Mouse (Mus musculus) thymus, adult 18-20 months (tissue): Measurements from ENCODE around the gene Pip4k2a.
A peak's percentile ranks its signal among the peaks of the same experiment; 100 is the strongest.

Source experiments
- DNase-seq, 2 experiments: peaks; one replicate each; pipeline ENCODE4 v3.0.0; 2022; ENCODE audit warnings: mixed read lengths in 2 of 2

The Pip4k2a gene

GRCm38 (mm10) chr2:18955022-18955421, 42.9 kb downstream of the Pip4k2a start:
- DNase-seq = no peak

DNA sequence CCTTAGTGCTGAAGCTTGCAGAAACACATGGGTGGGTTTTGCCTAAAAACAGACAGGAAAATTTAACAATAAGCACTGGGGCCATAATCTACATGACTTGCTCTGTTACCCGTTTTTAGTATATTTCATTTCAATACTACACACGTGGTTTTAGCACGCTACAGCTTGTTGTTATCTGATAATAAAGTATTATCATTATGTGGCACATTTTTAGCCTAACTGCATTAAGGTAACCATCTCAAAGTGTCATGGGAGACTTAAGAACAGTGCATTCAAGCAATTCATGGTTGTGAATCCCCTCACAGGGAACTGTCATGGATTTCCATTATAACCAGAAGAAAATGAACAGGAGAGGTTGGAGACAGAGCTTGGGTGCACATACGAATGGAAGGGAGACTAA, 43.5 kb downstream of the Pip4k2a start:
- no peak for DNase-seq

- DNase-seq = peak in 1 of 2 experiments; percentile 44
Observed at GRCm38 (mm10) chr2:18952102-18952673, 45.7 kb downstream of the Pip4k2a start.

DNA sequence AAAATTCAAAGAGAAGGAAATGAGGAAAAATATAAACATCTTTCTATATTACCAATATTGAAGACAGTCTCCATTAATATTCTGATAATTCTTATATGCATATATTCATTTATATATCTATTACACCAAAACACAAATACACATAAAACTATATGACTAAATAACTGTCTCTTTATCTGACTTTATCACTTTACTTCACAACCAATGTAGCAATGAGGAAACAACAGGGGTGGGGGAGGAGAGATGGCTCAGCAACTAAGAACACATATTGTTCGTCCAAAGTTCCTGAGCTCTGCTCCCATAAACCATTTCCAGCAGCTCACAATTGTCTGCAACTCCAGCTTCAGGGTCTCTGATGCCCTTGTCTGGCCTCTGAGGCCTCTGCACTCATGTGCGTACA, 47.2 kb downstream of the Pip4k2a start:
- DNase-seq = no peak

DNA sequence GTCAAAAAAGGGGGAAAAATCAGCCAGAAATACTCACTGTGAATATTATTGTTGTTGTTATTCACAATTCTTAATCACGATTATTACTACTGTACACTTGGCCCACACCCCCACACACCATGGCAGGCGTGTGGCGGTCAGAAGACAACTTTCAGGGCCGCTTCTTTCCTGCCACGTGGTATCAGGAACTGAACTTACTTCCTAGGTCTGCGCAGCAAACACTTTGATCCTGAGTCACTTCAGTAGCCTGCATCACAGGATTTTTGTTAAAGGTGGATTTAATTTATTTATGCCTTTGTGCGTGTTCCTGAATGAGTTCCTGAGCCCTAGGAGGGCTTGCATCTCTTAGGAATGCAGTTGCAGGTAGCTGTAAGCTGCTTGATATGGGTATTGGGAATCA, 49.2 kb downstream of the Pip4k2a start:
- no peak for DNase-seq

DNA sequence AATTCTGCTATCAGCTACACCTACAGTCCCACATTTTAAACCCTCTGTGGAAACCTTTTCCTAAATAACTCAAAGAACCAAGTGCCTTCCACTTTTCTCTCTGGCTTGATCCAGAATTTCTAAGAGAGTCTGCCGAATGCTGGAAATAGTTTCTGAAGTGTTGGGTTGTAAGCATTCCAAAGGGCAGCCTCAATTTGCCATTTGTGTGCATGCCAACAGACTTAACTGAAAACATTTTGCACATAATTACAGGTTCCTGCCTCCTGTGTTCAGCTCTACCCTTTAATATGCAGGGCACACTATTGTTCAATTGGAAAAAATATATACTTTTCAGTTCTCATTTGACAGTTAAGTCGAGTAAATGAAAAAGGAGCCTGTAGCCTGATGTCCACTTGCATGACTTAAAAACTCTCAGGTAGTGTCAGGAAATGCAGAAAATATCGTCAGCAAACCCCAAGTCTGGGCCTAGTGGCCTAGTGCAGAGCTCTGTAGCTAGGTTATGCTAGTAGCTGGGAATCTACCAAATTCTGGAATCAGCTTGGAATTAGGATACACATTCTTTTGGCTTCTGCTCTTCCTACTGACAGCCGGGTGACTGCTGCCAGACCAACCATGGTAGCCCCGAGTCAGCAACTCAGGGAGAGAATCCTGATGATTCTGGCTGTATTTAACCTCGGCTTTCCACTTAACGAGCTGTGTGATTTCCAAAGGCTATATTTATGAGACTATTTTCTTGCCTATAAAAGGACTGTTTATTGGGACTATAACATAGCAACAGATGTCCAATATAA, 50.1 kb downstream of the Pip4k2a start:
- DNase-seq = no peak

DNA sequence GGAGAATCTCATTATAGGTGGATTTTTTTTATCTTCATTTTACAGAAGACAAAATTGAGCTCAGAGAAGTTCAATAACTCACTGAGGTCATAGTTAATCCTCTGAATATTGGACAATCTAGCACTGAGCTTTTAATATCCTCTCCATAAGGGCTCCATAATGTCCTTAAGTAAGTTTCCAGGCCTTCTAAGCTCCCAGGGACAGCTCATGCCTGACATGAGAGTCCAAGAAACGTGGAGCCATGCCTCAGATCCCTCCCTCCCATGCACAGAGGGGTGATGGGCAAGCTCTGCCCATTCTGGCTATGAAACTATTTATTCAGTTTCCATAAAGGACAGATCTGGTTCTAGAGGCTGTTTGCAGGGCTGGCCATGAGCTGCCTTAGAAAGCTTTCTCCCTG, 52.5 kb downstream of the Pip4k2a start:
- DNase-seq = no peak

GRCm38 (mm10) chr2:18943930-18944329, 54.0 kb downstream of the Pip4k2a start:
- DNase-seq = no peak

DNA sequence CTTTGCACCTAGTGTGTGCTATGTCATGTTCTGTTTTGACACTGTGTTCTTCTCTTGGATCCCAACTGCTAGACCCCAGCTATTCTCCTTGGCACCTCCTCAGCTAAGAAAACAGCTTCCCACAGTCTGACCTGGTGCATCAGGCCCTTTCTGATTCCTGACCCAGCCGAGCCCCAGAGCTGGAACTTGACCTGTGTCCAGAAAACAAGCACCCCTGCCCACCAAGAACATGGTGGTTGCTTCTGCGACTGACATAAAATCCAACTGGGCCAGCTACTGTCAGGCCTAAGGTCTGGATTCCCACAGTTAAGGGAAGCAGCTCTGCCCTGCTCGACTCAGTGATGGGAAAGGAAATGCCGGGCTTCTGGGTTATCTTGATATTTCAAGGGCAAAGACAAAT, 54.6 kb downstream of the Pip4k2a start:
- DNase-seq = no peak

GRCm38 (mm10) chr2:18940693-18941270, 57.1 kb downstream of the Pip4k2a start:
- no peak for DNase-seq

DNA sequence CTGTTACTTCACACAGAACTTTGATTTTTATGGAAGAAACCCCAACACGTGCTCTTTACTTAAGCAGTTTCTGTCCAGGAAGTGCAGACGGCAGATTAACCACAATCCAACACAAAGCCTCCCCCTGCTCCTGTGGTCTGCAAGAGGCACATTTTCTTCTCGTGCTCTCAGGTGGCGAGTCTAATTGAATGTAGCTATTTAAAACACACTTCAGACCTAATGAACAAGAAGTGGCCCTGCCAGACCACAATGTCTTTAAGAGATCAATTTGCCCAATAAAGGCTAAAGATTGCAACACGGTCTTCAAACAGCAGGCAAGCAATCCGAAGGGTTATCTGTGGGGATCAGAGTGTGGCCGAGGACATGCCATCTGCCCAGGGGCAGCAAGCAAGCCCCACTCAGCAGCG, 59.0 kb downstream of the Pip4k2a start:
- DNase-seq = peak in 1 of 2 experiments; percentile 54

DNA sequence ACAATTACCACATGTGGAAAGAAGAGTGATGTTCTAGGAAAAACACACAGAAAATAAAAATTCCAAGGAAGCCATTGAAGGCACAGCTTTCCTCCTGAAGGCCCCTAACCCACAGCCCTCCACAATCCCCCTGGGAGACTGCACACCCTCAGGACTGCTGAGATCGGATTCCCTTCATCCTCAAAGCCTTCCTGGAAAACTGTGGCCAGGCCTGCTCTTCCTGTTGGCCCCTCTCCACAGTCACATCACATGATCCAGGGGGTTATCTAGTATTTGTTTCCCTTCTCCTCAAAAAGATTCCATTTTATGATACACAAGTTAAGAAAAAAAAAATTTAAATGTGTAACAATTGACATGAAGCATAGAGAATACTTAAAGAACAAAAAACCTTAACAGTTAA, 59.7 kb downstream of the Pip4k2a start:
- DNase-seq = no peak

DNA sequence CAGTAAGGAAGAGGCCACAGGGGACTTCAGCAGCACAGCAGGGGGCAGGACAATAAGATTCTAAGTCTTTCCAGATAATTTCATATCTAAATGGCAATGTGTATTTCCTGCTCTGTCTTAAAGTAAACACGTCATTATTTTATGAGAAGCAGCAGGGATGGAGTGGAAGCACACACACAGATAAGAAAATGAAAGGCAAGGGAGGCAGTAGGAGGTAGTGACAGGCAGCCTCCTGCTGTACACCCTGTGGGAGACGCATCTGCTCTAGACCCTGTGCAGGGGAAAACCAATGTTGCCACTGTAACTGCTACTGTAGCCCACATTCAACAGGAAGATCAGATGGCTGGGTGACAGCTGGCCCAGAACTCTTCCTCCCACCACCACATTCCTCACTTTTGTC, 60.3 kb downstream of the Pip4k2a start:
- peak in 1 of 2 experiments; percentile 60 for DNase-seq

- DNase-seq = no peak
Observed at GRCm38 (mm10) chr2:18936446-18936845, 61.5 kb downstream of the Pip4k2a start.

- DNase-seq = no peak
Observed at GRCm38 (mm10) chr2:18935581-18936027, 62.3 kb downstream of the Pip4k2a start.

GRCm38 (mm10) chr2:18934131-18934530, 63.8 kb downstream of the Pip4k2a start:
- DNase-seq = no peak

DNA sequence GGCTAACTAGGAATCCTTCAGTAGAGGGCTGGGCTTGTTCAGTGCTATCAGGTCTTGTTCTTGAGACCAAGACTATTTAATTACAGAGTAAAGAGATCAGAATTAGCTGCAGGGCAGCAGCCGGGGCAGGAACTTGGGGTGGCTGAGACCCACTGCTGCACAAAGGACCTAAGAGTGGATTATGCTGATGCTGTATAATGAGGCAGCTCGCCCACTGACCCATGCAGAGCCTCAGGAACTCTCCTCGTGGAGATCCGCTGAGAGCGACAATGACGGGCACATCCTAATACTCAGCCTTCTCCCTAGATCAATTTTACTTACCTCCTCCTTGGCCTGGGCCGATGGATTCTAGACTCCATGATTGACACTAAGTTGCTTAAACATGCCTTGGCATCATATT, 64.5 kb downstream of the Pip4k2a start:
- DNase-seq = no peak

GRCm38 (mm10) chr2:18930318-18931060, 67.4 kb downstream of the Pip4k2a start:
- DNase-seq = no peak

GRCm38 (mm10) chr2:18928597-18929257, 69.2 kb downstream of the Pip4k2a start:
- DNase-seq = no peak

GRCm38 (mm10) chr2:18928196-18928595, 69.7 kb downstream of the Pip4k2a start:
- DNase-seq = no peak

GRCm38 (mm10) chr2:18923806-18924595, 73.9 kb downstream of the Pip4k2a start:
- DNase-seq = no peak

DNA sequence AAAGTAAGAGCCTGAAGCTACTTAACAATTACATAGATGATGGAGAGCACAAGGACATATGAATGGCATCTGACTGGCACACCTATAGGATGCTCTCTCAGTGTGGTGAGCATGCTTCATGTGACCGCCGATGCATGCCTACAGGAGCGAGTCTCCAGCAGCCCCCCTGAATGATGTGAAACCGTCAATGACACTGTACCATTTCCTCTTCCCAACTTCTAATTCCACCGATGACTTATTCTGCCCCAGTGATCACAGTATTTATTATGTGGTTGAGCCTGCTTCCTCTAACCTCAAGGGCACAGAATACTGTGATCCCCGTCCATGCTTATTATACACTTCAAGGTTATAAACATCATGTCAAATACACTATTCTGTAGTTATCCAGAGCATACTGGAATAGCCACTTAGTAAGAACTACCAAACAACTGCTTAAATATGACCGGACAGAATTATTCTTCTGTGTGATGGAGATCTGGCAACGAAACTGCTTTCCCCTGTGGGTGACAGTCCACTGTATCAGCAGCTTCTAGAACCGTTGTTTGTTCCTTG, 74.8 kb downstream of the Pip4k2a start:
- no peak for DNase-seq
